Mouse (Mus musculus): ENCODE measurements around the gene Bloc1s1.
A peak's percentile ranks its signal among the peaks of the same experiment; 100 is the strongest.

DNA sequence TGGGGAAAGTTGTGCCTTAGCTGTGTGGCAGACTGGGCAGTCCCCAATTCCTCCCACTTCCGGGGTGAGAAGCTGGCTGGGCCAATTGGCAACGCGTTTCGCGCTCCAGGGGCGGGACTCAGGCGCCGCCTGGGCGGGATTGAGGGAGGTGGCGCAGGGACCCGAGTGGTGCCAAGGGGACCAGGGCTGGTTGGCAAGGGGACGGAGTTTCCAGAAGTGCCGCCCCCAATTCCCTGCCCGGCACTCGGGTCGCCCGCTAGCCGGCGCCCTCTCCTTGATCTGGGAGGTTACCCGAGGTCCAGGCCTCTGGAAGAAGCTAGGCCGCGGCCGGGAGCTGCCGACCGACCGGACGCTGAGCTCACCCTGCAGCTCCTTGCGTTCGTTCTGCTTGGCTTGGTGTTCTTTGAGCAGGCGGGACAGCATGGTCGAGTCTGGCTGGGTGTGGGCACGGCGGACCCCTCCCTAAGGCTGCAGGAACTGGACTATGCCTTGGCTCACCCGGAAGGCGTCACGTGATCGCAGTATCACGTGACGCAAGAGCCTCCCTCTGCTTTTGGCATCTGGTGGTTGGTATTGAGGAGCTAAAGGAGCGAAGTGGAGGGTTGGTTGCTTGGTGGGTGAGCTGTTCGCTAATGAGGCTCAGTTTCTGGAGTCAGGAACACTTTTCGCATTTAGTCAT, 683 bp downstream of the Bloc1s1 start:
- TF ChIP-seq CTCF (IDR thresholded peaks at IDR 0.05; ENCODE audit: extremely low read depth, insufficient read length, insufficient replicate concordance, low read depth, low read length) (no peak), POLR2A (IDR thresholded peaks at IDR 0.05; ENCODE audit: low read depth, low read length) (peak; percentile 61)

All from small intestine, adult 2 months (tissue).